Mouse (Mus musculus): ENCODE data around the gene Fgfr2.

Gene Fgfr2

DNA sequence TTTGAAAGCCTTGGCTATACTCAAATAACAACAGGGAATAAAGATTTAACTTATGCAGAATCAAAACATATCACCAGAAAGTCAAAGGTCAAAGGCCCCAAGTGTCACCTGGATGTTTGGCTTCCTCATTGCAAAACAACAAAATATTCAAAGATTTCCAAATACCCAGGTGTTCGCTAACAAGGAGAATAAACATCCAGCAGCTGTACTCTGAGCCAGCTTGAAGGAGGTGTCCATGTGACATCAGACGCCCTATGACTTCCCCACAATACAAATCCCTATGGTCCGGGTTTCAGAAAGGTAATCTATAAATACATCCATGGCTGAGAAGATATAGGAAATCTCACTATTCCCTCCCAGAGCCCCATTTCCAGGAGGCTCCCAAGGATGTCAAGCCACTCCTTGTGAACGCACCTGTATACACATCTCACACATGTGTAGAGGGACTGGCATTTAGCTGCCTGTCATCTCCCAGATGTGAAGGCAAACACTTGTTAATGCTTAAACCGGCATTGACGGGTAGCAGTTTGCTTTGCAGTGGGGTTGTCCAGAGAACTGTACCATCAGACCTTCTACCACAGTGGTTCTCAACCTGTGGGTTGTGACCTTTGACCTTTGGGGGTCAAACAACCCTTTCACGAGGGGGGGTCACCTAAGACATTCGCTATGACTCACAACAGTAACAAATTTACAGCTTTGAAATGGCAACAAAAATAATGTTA, 2900.4 kb downstream of the Fgfr2 start:
- no peak for DNase-seq

DNA sequence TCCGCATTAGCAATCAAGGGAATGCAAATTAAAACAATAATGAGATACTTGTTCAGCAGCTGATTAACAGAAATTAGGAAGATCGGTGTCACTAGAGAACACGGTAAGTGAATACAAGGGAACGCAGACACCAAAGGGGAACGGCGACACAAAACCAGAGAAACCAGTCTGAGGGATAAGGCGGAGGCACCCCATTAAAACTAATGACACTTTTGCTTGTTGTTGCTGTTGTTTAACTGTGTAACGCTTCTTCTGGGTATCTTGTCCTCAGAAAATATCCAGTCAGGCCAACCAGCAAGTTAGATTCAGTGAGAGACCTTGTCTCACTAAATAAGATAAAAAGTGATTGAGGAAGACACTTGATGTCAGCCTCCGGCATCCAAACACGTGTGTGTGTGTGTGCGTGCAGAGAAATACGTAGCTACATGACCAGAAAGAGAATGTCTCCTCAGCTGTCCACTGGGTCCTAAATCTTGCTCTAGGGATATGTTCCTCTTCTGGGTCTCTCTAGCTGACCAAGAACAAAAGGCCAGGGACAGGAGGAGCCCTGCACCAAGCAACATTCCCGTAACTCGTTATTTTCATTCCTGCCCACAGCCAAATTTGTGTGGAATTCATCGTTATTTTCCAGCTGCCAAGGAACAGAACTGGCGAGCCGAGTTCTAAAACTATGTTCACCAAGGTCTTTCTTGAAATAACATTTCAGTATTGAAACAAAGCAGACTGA, 2901.3 kb downstream of the Fgfr2 start:
- DNase-seq, result no peak

DNA sequence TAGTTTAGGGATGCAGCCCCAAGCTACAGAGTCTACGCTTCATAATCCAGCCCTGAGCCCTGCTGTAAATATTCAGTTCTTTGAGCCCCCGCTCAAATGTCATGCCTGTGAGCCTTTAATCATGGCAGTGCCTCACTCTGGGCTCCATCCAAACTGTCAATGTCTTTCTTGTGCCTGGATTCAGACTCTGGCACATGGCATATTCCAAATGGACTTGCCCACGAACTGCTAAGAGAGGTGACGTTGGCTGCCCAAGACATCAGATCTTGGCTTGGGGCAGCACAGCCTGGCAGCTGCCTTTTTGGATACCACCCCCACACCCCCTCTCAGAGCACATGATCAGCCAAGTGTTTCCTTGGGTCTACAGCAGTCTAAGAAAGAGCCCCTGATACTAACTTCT, 2902.5 kb downstream of the Fgfr2 start:
- DNase-seq, result peak; percentile 70 to 78

DNA sequence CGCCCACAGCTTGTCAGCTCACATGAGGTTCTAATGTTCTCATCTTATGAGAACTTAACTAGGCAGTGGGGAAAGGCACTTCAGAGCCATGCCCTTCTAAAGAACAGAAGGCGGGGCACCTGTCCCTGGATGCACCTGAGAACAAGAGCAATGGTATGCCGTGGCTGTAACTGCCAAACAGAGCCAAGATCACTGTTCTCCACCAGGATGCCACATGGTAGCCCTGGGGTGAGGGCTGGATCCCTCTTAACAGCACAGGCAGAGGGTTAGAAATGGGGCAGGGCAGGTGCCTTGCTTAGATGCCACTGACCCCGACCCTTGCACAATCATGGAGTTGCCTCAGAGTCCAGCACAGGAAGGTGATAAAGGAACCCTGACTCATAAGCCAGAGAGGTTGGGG, 2903.3 kb downstream of the Fgfr2 start:
- no peak for DNase-seq

DNA sequence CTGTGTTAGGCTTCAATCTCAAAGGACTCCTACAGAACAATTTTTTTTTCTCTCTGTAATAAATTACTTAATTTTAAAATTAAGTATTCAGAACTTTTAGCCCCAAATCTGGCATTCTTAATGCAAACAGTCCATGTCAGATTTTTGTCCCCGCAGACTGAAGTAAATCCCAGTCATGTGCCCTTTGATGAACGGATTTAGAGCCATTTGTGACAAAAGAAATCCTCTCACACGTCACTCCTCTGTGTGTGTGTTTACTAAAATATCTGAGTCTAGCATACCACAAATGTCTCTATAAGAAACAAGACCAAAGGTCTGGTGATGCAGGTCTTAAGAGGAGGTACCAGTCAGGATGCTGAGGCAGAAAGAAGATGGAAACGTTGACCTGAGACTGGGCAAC, 2906.9 kb downstream of the Fgfr2 start:
- no peak for DNase-seq

DNA sequence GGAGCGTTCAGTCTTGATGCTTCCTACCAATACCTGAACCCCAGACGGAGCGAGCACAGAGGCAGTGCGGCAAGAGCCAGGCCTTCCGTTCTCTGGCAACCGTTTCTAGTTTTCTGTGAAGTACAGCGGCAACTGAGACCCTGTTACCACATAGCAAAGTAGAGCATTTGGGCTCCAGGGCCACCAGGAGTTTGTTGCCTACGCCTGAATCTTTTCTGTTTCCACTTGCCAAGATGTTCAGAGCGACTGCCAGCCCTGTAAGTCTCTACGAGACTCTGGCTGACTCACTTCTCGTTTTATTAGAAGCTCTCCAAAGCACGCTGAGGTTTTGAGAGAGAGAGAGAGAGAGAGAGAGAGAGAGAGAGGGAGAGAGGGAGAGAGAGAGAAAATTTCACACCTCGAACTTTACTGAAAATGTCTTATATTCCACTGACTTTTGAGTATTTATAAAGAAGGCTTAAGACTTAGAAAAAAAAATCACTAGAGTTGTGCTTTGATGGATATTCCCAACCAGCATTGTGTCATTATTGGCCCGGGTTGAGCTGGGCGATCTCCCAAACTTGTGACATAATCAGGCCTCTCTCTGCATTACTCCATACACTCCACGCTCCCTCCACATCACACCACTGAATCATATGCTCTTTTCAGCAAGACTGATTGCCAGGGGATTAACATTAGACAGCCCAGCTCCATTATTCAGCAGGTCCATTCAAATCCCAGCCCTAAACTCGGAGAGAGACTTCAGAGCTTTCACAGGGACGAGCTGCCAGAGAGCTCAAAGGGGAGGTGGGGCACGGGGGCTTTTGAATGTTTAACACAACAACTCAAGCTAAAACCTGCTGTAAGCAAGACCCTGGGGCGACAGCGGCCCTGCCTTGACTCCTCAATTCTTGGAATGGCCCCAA, 2907.6 kb downstream of the Fgfr2 start:
- peak; percentile 53 to 63 for DNase-seq

DNA sequence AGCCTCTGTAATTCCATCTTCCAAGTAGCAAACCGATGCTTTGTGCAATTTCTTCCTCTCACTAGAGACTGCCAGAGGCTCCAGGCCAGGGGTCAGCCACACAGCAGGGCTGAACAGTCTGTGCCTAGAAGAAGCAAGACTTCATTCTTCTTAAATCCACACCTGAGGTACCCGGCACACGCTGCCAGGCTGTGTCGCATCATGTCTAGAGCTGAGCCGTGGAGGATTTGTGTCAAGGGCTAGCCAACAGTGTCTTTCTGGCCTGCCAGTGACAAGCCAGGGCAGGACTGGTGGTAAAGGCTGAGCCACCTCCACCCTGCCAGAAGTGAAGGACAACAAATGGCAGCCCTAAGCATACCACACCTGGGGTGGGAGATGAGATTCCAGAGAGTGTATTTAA, 2910.0 kb downstream of the Fgfr2 start:
- no peak for DNase-seq

DNA sequence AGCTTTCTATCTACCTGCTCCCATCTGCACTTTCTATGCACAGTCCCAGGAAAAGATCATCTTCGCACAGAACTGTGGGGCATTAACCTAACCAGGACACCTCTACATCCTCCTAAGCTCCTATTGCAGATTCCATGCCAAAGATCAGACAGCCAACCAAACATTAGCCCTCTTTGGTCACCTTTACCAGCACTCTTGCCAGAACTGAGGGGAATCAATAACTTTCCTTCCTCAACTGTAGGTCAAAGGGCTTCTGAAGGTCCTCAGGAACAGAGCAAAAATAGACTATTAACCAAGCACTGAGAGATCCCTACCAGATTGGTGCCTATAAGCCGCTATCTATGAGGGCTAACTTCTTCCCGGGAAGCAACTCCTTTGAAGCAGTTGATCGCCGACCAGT, 2911.7 kb downstream of the Fgfr2 start:
- no peak for DNase-seq

DNA sequence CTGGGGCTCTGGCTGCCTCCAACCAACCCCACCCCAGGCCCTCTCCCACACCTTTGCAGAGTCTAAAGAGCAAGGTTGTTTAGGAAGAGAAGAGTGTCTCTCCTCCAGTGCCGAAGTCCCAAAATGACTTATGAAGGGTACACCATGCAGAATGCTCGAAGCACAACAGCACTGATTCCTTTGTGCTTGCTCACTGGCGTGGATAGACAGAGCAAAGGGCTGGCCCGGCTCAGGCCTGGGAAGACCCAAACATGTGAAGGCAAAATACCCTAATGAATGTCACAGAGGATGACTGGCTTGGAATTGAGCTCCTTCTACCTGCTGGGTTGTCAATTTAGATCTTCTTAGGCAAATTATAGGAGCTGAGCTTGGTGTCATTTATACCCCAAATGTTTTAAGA, 2914.5 kb downstream of the Fgfr2 start:
- no peak for DNase-seq

DNA sequence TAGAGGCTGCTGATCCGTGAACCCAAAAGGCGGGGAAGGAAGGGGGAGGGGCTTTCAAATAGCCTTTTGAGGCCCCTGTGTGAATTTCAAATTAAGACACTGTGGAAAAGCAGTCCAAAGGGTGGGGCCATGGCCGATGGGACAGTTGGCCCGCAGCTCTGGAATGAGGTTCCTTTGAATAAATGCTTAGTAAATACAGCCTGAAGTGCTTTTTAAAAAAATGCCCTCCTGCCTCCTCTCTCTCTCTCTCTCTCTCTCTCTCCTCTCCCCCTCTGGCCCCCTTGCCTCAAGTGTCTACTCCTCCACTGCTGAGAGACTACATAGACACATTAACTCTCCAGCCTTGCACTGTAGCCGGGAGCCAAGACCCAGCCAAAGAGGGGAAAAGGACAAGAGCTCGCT, 2917.0 kb downstream of the Fgfr2 start:
- no peak for DNase-seq

DNA sequence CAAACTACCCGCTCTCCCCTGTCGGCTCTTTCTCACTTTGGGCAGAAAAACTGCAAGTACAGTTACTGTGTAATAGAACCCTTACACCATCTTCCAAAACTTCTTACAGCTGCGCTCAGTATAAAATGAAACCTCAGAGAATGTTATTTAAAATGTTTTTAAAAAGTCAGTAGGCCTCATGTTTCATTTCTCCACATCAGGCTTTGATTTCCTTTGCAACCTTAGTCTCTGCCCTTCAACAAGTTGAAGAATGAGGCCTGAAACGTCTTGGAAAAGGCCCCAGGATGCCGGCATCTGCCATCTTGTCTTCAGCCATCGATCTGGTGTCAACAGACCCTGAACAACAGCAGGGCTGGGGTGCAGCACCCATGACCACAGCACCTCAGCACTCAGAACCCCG, 2918.0 kb downstream of the Fgfr2 start:
- DNase-seq, result no peak

DNA sequence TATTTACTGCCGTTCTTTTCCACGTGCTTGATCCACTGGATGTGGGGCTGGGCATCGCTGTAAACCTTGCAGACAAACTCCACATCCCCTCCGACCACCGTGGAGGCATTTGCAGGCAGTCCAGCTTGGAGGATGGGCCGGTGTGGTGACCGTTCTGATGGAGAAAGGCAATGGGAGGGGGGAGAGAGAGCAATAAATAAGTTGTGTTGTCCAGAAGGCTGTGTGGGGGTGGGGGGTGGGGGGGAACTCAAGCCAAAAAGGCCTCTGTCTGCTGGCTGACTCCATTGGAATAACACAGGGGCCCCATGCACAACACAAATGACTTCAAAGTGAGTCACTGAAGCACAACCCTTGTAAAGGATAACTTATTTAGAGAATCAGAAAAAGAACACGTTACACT, 2922.1 kb downstream of the Fgfr2 start:
- no peak for DNase-seq

DNA sequence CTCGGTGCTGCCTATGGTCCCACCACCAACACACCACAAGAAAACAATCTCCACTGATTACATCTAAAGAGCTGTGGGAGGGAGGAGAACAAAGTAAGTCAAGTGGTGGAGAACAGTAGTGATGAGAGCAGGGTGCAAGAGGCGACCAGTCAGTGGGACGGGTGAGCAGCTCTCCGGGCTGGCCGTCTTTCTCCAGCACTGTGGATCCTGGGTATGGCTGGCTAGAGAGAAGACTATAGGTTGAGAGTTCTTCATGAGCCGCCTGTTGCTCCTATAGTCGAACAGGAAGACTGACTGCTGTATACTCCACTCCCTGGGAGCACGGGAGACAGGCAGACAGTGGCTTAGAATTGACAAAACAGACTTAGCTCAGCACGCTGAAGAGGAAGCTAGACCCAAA, 2923.2 kb downstream of the Fgfr2 start:
- no peak for DNase-seq

DNA sequence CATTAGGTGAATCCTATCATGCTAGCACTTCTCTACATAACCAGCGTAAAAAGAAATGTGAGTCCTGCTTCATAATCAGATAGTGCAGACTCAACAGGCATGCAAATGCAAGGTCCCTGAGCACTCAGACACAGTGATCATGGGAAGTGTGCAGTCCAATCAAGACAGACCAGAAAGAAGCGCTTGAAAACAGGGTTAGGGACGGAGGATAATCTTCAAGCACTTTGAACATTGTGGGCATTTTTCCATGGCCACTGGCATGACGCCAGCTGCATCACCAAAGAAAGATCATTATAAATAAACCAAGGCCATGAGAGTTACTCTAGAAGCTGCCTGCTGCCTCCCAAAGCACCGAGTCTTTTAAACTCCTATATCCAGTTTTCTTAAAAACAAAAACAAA, 2923.8 kb downstream of the Fgfr2 start:
- peak; percentile 22 to 28 for DNase-seq

DNA sequence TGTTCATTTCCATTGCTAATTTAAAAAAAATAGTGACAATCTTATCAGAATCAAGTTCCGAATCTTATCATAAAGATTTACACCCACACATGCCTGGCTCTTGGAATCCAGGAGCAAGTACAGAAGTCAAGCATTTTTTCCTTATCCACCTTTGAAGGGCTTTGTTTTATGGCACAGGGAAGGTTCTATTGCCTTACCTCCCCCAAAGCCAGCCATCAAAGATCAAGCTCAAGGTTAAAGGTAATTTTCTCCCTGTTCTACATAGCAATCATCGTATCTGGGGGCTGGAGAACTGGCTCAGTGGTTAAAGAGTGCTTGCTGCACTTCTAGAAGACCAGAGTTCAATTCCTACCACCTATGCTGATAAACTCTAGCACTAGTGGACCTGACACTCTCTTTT, 2928.1 kb downstream of the Fgfr2 start:
- no peak for DNase-seq

DNA sequence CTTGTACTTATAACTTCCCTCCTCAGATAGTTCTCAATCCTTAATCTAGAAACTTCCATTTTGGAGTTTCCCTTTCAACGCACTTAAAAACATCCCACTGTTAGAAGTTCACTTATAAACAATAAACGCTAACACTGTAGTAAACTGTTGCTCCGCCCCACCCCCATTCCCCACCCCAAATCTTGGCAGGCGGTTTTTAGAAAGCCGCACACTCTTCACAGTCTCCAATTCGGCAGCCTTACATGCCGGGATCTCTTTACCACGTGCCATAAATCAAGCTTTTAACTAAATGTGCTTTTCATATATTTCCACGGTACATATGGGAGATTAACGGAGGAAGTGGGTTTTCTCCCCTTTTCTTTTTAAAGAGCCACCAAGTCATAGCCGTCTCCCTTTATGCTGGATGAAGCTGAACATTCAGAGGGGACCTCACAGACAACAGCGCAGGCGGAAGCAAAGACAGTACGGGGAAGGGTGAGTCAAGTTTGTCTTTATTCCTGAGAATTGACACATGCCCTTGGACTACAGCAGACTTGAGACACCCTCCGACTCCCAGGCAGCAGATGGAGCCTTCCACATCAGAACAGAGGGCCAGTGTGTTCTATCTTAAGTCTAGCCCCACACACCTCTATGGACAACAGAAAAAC, 2932.7 kb downstream of the Fgfr2 start:
- DNase-seq, result no peak

DNA sequence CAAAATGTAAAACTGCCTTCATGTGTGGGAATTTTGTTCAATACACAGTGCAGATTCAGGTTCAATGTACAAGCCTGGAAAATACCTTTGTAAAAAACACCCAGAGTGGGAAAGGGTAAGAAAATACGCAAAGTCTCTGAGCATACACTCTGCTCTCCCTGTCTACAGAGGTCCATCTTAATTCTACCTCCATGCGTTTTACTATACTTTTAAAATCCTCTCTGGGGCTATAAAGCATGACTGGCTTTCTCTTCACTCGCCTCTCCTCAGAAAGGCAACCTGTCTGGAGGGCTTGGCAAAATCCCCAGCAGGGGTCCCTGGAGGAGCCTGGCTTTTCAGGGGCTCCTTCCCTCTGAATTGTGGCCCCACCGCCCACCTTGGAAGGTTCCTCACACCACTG, 2933.2 kb downstream of the Fgfr2 start:
- no peak for DNase-seq

DNA sequence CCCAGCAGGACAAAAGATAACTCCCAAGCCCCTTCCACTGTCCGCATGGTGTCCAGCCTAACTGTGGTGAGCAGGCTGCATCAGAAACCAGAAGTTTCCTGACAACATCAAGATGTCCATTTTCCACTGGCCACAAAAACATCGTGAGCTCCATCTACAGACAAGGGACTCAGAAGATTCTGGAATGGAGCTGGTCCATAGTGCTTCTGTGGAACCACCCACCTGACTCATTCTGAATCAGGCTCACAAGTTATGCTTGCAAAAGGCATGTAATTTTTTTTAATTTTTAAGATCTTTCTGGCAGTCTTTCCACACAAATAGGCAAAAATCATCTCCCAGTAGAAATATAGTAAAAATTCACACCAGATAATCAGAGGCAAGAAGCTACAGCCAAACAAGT, 2935.0 kb downstream of the Fgfr2 start:
- DNase-seq, result no peak

DNA sequence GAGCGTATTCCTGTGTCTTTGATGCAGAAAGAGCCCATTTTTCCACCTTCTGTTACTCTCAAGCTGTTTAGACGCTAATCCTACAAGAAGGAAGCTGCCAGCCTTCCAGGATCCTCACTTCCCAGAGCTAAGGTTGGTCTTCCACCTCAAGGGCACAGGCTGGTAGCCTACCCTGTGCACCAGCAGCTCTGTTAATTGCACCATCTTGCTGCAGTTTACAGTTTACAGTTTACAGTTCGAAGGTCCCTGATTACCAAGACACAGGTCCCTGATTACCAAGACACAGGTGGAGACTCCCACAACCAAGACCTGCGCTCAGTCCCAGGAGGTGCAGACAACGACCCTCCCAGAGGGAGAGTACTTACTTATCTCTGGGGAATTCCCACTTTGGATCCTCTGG, 2938.3 kb downstream of the Fgfr2 start:
- DNase-seq, result no peak

DNA sequence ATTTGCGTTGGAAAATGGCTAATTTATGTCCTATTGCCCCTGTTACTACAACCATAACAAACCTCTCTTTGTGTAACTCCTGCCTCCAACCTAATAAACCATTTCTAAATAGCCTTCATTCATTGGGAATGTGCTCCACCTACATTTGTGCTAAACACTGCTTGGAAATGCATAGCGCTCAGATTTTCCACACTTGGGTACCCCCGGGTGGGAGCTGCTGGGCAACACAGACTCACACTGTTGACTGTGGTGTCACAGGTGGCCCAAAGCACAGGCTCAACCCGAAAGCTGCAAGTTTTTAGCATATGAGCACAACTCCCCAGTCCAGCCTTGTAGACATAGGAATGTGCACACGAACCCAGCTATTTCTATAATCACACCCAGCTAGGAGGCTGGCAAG, 2939.2 kb downstream of the Fgfr2 start:
- DNase-seq, result no peak

DNA sequence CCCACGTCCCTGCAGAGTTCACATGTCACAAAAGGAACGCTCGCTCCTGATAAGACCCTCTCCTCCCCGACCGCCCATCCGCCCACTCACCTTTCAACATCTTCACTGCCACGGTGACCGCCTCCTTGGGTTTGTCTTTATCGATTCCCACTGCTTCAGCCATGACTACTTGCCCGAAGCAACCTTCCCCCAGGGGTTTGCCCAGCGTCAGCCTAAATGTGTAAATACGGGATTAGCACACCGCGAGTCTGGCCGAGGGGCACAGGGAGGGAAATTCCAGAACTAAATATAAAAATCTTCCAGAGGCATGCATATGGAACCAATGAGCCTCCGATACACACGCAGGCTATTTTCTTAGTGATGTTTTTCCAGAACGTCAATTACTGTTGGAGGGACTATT, 2940.6 kb downstream of the Fgfr2 start:
- DNase-seq, result no peak

DNA sequence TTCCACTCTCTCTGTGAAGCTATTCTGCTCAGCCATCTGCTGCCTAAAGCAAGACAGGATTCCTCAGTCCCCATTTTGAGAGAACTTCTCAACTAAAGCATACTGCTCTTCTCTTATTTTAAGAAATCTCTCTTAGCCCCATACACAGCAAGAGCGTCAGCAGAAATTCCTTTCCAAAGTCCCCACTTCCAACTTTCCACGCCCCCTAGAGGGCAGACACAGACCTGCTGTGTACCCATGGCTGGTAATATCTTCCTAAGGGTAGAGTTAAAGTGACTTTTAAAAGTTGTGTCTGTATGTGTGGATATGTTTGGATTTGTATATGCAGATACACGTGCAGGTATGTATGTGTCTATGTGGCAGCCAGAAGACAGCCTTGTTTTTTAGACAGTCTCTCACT, 2944.2 kb downstream of the Fgfr2 start:
- peak; percentile 25 to 38 for DNase-seq

DNA sequence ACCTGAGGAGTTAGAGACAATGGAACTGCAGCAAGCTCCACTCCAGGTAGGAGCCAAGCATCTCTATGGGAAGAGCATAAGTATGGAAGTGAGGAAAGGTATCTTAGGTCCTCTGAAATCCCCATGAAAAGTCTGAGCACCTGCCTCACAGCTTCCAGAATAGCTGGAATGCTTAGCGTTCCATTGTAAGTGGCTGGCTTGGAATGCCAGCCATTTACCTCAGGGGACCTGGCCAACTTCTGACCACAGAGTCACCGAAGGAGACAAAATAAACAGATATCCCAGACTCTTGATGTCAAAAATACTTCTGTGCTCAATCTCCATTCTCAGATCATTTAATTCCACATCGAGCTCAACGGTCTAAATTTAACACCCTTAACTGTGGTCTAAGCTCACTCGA, 2946.1 kb downstream of the Fgfr2 start:
- no peak for DNase-seq
